Mouse (Mus musculus) heart, postnatal 4 days (tissue): Measurements from ENCODE around the gene Pigr. TPM values are rescaled to one million over a fixed set of nuclear protein-coding genes. Genes with fewer than 3 reads are reported as not detected.

Source experiments
- DNase-seq: peaks from one replicate; pipeline ENCODE4 v3.0.0; 2021
- total RNA-seq, 2 experiments: library from RNA; stranded (reverse); gene quantifications; 2 replicates each; pipeline ENCODE4 v1.2.3; 2021

Pigr gene
- total RNA-seq, 2 experiments from 2014 or later: not detected

- no peak for DNase-seq
Observed at GRCm38 (mm10) chr1:130829906-130830830, 3.7 kb downstream of the Pigr start.

- no peak for DNase-seq
Observed at GRCm38 (mm10) chr1:130832230-130833149, 6.0 kb downstream of the Pigr start.

- DNase-seq: no peak
Observed at GRCm38 (mm10) chr1:130835161-130835936, 8.9 kb downstream of the Pigr start.

GRCm38 (mm10) chr1:130838288-130838687 is 11.8 kb downstream of the Pigr start:
- DNase-seq: no peak

GRCm38 (mm10) chr1:130840599-130841379 is 14.3 kb downstream of the Pigr start:
- no peak for DNase-seq

- no peak for DNase-seq
Observed at GRCm38 (mm10) chr1:130841621-130842020, 15.1 kb downstream of the Pigr start.

GRCm38 (mm10) chr1:130844516-130844915 is 18.0 kb downstream of the Pigr start:
- no peak for DNase-seq

GRCm38 (mm10) chr1:130849530-130850214 is 23.2 kb downstream of the Pigr start:
- no peak for DNase-seq

- no peak for DNase-seq
Observed at GRCm38 (mm10) chr1:130850405-130850804, 23.9 kb downstream of the Pigr start.

- no peak for DNase-seq
Observed at GRCm38 (mm10) chr1:130854819-130855218, 28.3 kb downstream of the Pigr start.

- no peak for DNase-seq
Observed at GRCm38 (mm10) chr1:130855723-130856122, 29.2 kb downstream of the Pigr start.

- DNase-seq: no peak
Observed at GRCm38 (mm10) chr1:130857456-130857855, 31.0 kb downstream of the Pigr start.

GRCm38 (mm10) chr1:130864238-130864637 is 37.8 kb downstream of the Pigr start:
- DNase-seq: no peak

- DNase-seq: no peak
Observed at GRCm38 (mm10) chr1:130864741-130865140, 38.3 kb downstream of the Pigr start.

- DNase-seq: no peak
Observed at GRCm38 (mm10) chr1:130865541-130866221, 39.2 kb downstream of the Pigr start, which contains the start of gene Fcmr. Fcmr (plus strand) TSS chr1:130865669.

GRCm38 (mm10) chr1:130872912-130873311 is 46.4 kb downstream of the Pigr start:
- no peak for DNase-seq

GRCm38 (mm10) chr1:130875139-130875538 is 48.7 kb downstream of the Pigr start:
- peak; percentile 54 for DNase-seq

GRCm38 (mm10) chr1:130875910-130876309 is 49.4 kb downstream of the Pigr start:
- DNase-seq: no peak

GRCm38 (mm10) chr1:130876931-130877509 is 50.5 kb downstream of the Pigr start:
- DNase-seq: peak; percentile 65
